In genomic region chr17:50795445-50796095, GRCm38 (mm10) we compare ENCODE assay signal across 9 mouse cellular contexts.
DNase-seq lines count a peak whose midpoint lies in the region; ATAC-seq lines count a peak whose summit lies in the region.
"Had no signal": no experiment of that assay in that cellular context is flagged by ENCODE, and none has a peak within 500 bp of the region (broad histone marks: within the 10 kb centered on the region; RNA-seq: fewer than 3 reads in every experiment).

No protein-coding gene starts in this region.

- DNase-seq in heart, adult 11 months, result peak; percentile 92
- peak; percentile 66 for DNase-seq in cerebellum, adult 8-10 months
- DNase-seq in layer of hippocampus, postnatal 10 days (ENCODE audit: low spot score in 2 of 2), result peak; percentile 63 to 66
- peak; percentile 44 for DNase-seq in right cerebral cortex, postnatal 25 days

- no peak overlapping the region for H3K4me3 ChIP-seq in heart, embryonic 11.5 days (ENCODE audit: low read depth, low read length)
- no peak overlapping the region for H3K4me3 ChIP-seq in hindbrain, embryonic 16.5 days (ENCODE audit: low read length)

- no peaks in the 10 kb centered on the region for H3K9me3 ChIP-seq in heart, embryonic 11.5 days (replicated peaks; ENCODE audit: control insufficient read depth, low read length)
- H3K9me3 ChIP-seq in hindbrain, embryonic 16.5 days (ENCODE audit: control insufficient read depth, low read length), result no peaks in the 10 kb centered on the region

- H3K27me3 ChIP-seq in heart, embryonic 11.5 days (ENCODE audit: control insufficient read depth, insufficient read depth, low read length), result no peaks in the 10 kb centered on the region
- H3K27me3 ChIP-seq in hindbrain, embryonic 16.5 days (replicated peaks; ENCODE audit: control insufficient read depth, insufficient read depth, low read length), result no peaks in the 10 kb centered on the region

- ATAC-seq in heart, embryonic 11.5 days (replicated peaks; ENCODE audit: insufficient number of reproducible peaks, low FRiP score, low TSS enrichment), result no peak; the same call in 1 of the 2 replicates
- peak; percentile 96 for ATAC-seq in frontal cortex, adult (ENCODE audit: low TSS enrichment)
- ATAC-seq in hindbrain, embryonic 16.5 days, result peak; percentile 90
- ATAC-seq in megakaryocyte progenitor cell, adult 5-6 weeks (replicated peaks; ENCODE audit: poor library complexity), result peak; percentile 100

- H3K27ac ChIP-seq in heart, embryonic 11.5 days (ENCODE audit: low read depth, low read length), result no peak overlapping the region
- no peak overlapping the region for H3K27ac ChIP-seq in hindbrain, embryonic 16.5 days (ENCODE audit: low read depth, low read length)
- H3K27ac ChIP-seq: macrophage had no signal

- H3K36me3 ChIP-seq in heart, embryonic 11.5 days (ENCODE audit: control insufficient read depth, insufficient read depth, low read length), result no peaks in the 10 kb centered on the region
- H3K36me3 ChIP-seq in hindbrain, embryonic 16.5 days (ENCODE audit: control insufficient read depth, insufficient read depth, low read length), result no peaks in the 10 kb centered on the region

- H3K9ac ChIP-seq in heart, embryonic 11.5 days (ENCODE audit: low read depth, low read length), result no peak overlapping the region
- H3K9ac ChIP-seq in hindbrain, embryonic 16.5 days (ENCODE audit: low read depth, low read length), result no peak overlapping the region

- no peaks in the 10 kb centered on the region for H3K4me1 ChIP-seq in heart, embryonic 11.5 days (ENCODE audit: control insufficient read depth, insufficient read depth, low read length)
- no peaks in the 10 kb centered on the region for H3K4me1 ChIP-seq in hindbrain, embryonic 16.5 days (ENCODE audit: control insufficient read depth, insufficient read depth, low read depth, low read length)

- 67% methylated on average over 6 of the region's 6 CpGs for WGBS in heart, embryonic 11.5 days (ENCODE audit: insufficient replicate concordance)
- 72% methylated on average over 6 of the region's 6 CpGs for WGBS in hindbrain, embryonic 16.5 days

- no peak overlapping the region for H3K4me2 ChIP-seq in heart, embryonic 11.5 days
- no peak overlapping the region for H3K4me2 ChIP-seq in hindbrain, embryonic 16.5 days (ENCODE audit: low read length)
